Mouse (Mus musculus): ENCODE data around the gene Pet117. TPM values are rescaled to one million over a fixed set of nuclear protein-coding genes. Genes with fewer than 3 reads are reported as not detected.
A peak's percentile ranks its signal among the peaks of the same experiment; 100 is the strongest.

Gene Pet117
- polyA plus RNA-seq, 1 experiment from 2014 or later: 4.0 TPM

GRCm38 (mm10) chr2:144400659-144401058 lies 31.9 kb downstream of the Pet117 start:
- Histone ChIP-seq H3K4me1 (ENCODE audit: control insufficient read depth, insufficient read depth, low read length) (no peaks in the 10 kb centered on the region), H3K27ac (ENCODE audit: low read length) (no peak overlapping the region), H3K27me3 (ENCODE audit: control insufficient read depth, insufficient read depth, low read length) (no peaks in the 10 kb centered on the region), H3K4me2 (ENCODE audit: low read depth, low read length) (no peak overlapping the region), H3K36me3 (ENCODE audit: control insufficient read depth, insufficient read depth, low read length) (peaks cover 30% of the 10 kb centered on the region), H3K9me3 (replicated peaks; ENCODE audit: control insufficient read depth, low read length) (no peaks in the 10 kb centered on the region), H3K9ac (ENCODE audit: low read length) (no peak overlapping the region), H3K4me3 (replicated peaks; ENCODE audit: low read length) (no peak overlapping the region)
- 85% methylated on average over 6 of the region's 6 CpGs for WGBS
- no peak for ATAC-seq (ENCODE audit: insufficient read depth, low FRiP score)

GRCm38 (mm10) chr2:144409037-144409436 lies 40.2 kb downstream of the Pet117 start:
- no peaks in the 10 kb centered on the region for H3K4me1 ChIP-seq (ENCODE audit: control insufficient read depth, insufficient read depth, low read length)
- no peaks in the 10 kb centered on the region for H3K27me3 ChIP-seq (ENCODE audit: control insufficient read depth, insufficient read depth, low read length)
- H3K4me2 ChIP-seq (ENCODE audit: low read depth, low read length): no peak overlapping the region
- no peaks in the 10 kb centered on the region for H3K9me3 ChIP-seq (replicated peaks; ENCODE audit: control insufficient read depth, low read length)
- H3K36me3 ChIP-seq (ENCODE audit: control insufficient read depth, insufficient read depth, low read length): peaks cover 14% of the 10 kb centered on the region
- 90% methylated on average over 4 of the region's 4 CpGs for WGBS
- H3K4me3 ChIP-seq (replicated peaks; ENCODE audit: low read length): no peak overlapping the region
- ATAC-seq (ENCODE audit: insufficient read depth, low FRiP score): no peak
- no peak overlapping the region for H3K27ac ChIP-seq (ENCODE audit: low read length)
- H3K9ac ChIP-seq (ENCODE audit: low read length): no peak overlapping the region

GRCm38 (mm10) chr2:144410603-144411002 lies 41.8 kb downstream of the Pet117 start:
- Histone ChIP-seq H3K36me3 (ENCODE audit: control insufficient read depth, insufficient read depth, low read length) (peaks cover 5% of the 10 kb centered on the region), H3K27ac (ENCODE audit: low read length) (no peak overlapping the region), H3K4me1 (ENCODE audit: control insufficient read depth, insufficient read depth, low read length) (no peaks in the 10 kb centered on the region), H3K4me3 (replicated peaks; ENCODE audit: low read length) (no peak overlapping the region), H3K9ac (ENCODE audit: low read length) (no peak overlapping the region), H3K27me3 (ENCODE audit: control insufficient read depth, insufficient read depth, low read length) (no peaks in the 10 kb centered on the region), H3K4me2 (ENCODE audit: low read depth, low read length) (no peak overlapping the region), H3K9me3 (replicated peaks; ENCODE audit: control insufficient read depth, low read length) (no peaks in the 10 kb centered on the region)
- WGBS: 75% methylated on average over 3 of the region's 3 CpGs
- no peak for ATAC-seq (ENCODE audit: insufficient read depth, low FRiP score)

GRCm38 (mm10) chr2:144414646-144415045 lies 45.9 kb downstream of the Pet117 start:
- no peaks in the 10 kb centered on the region for H3K4me1 ChIP-seq (ENCODE audit: control insufficient read depth, insufficient read depth, low read length)
- no peaks in the 10 kb centered on the region for H3K9me3 ChIP-seq (replicated peaks; ENCODE audit: control insufficient read depth, low read length)
- H3K9ac ChIP-seq (ENCODE audit: low read length): no peak overlapping the region
- no peak overlapping the region for H3K4me3 ChIP-seq (replicated peaks; ENCODE audit: low read length)
- no peaks in the 10 kb centered on the region for H3K27me3 ChIP-seq (ENCODE audit: control insufficient read depth, insufficient read depth, low read length)
- ATAC-seq (ENCODE audit: insufficient read depth, low FRiP score): no peak
- WGBS: 89% methylated on average over 1 of the region's 1 CpGs
- no peak overlapping the region for H3K4me2 ChIP-seq (ENCODE audit: low read depth, low read length)
- no peak overlapping the region for H3K27ac ChIP-seq (ENCODE audit: low read length)
- H3K36me3 ChIP-seq (ENCODE audit: control insufficient read depth, insufficient read depth, low read length): no peaks in the 10 kb centered on the region

GRCm38 (mm10) chr2:144416859-144417258 lies 48.1 kb downstream of the Pet117 start:
- Histone ChIP-seq H3K9me3 (replicated peaks; ENCODE audit: control insufficient read depth, low read length) (no peaks in the 10 kb centered on the region), H3K27me3 (ENCODE audit: control insufficient read depth, insufficient read depth, low read length) (no peaks in the 10 kb centered on the region), H3K9ac (ENCODE audit: low read length) (no peak overlapping the region; the same call in 1 of the 2 replicates), H3K4me1 (ENCODE audit: control insufficient read depth, insufficient read depth, low read length) (no peaks in the 10 kb centered on the region), H3K4me3 (replicated peaks; ENCODE audit: low read length) (no peak overlapping the region), H3K36me3 (ENCODE audit: control insufficient read depth, insufficient read depth, low read length) (no peaks in the 10 kb centered on the region), H3K27ac (ENCODE audit: low read length) (no peak overlapping the region), H3K4me2 (ENCODE audit: low read depth, low read length) (no peak overlapping the region)
- 48% methylated on average over 8 of the region's 8 CpGs for WGBS
- no peak for ATAC-seq (ENCODE audit: insufficient read depth, low FRiP score)

GRCm38 (mm10) chr2:144418062-144418461 lies 49.3 kb downstream of the Pet117 start:
- H3K36me3 ChIP-seq (ENCODE audit: control insufficient read depth, insufficient read depth, low read length): no peaks in the 10 kb centered on the region
- H3K4me1 ChIP-seq (ENCODE audit: control insufficient read depth, insufficient read depth, low read length): no peaks in the 10 kb centered on the region
- H3K27ac ChIP-seq (ENCODE audit: low read length): no peak overlapping the region
- no peak overlapping the region for H3K9ac ChIP-seq (ENCODE audit: low read length)
- H3K4me3 ChIP-seq (replicated peaks; ENCODE audit: low read length): no peak overlapping the region
- H3K27me3 ChIP-seq (ENCODE audit: control insufficient read depth, insufficient read depth, low read length): no peaks in the 10 kb centered on the region
- no peak overlapping the region for H3K4me2 ChIP-seq (ENCODE audit: low read depth, low read length)
- H3K9me3 ChIP-seq (replicated peaks; ENCODE audit: control insufficient read depth, low read length): no peaks in the 10 kb centered on the region
- 27% methylated on average over 2 of the region's 2 CpGs for WGBS
- no peak for ATAC-seq (ENCODE audit: insufficient read depth, low FRiP score)

GRCm38 (mm10) chr2:144422094-144422675 lies 53.4 kb downstream of the Pet117 start:
- peak; percentile 68; the same call in 1 of the 2 replicates for ATAC-seq (ENCODE audit: insufficient read depth, low FRiP score)
- Histone ChIP-seq H3K27me3 (ENCODE audit: control insufficient read depth, insufficient read depth, low read length) (no peaks in the 10 kb centered on the region), H3K9me3 (replicated peaks; ENCODE audit: control insufficient read depth, low read length) (no peaks in the 10 kb centered on the region), H3K4me3 (replicated peaks; ENCODE audit: low read length) (no peak overlapping the region), H3K4me2 (ENCODE audit: low read depth, low read length) (no peak overlapping the region), H3K9ac (ENCODE audit: low read length) (no peak overlapping the region), H3K27ac (ENCODE audit: low read length) (no peak overlapping the region), H3K4me1 (ENCODE audit: control insufficient read depth, insufficient read depth, low read length) (no peaks in the 10 kb centered on the region), H3K36me3 (ENCODE audit: control insufficient read depth, insufficient read depth, low read length) (no peaks in the 10 kb centered on the region)
- 65% methylated on average over 10 of the region's 10 CpGs for WGBS

Other genes with a start within 250 kb of the Pet117 start
- 18.3 and 20.0 TPM in 2 replicates for gene Mgme1, start 98.3 kb upstream of the Pet117 start, polyA plus RNA-seq (2015; fragmentation: Nextera tagmentation; extraction: Ambion mirVana)
- gene Snx5, start 98.1 kb upstream of the Pet117 start, polyA plus RNA-seq (2015; fragmentation: Nextera tagmentation; extraction: Ambion mirVana): 106 and 109 TPM in 2 replicates
- 3.2 and 3.5 TPM in 2 replicates for gene Ovol2, start 36.9 kb upstream of the Pet117 start, polyA plus RNA-seq (2015; fragmentation: Nextera tagmentation; extraction: Ambion mirVana)
- gene Kat14, start within 50 bp of the Pet117 start, polyA plus RNA-seq (2015; fragmentation: Nextera tagmentation; extraction: Ambion mirVana): 34.6 and 36.9 TPM in 2 replicates
- 0.92 and 1.4 TPM in 2 replicates for gene Dzank1, start 158.4 kb downstream of the Pet117 start, polyA plus RNA-seq (2015; fragmentation: Nextera tagmentation; extraction: Ambion mirVana)
- 21.5 and 22.5 TPM in 2 replicates for gene Polr3f, start 158.7 kb downstream of the Pet117 start, polyA plus RNA-seq (2015; fragmentation: Nextera tagmentation; extraction: Ambion mirVana)
- gene Rbbp9, start 181.9 kb downstream of the Pet117 start, polyA plus RNA-seq (2015; fragmentation: Nextera tagmentation; extraction: Ambion mirVana): 62.2 and 63.1 TPM in 2 replicates
- 113 and 121 TPM in 2 replicates for gene Sec23b, start 187.2 kb downstream of the Pet117 start, polyA plus RNA-seq (2015; fragmentation: Nextera tagmentation; extraction: Ambion mirVana)
- gene Smim26, start 225.1 kb downstream of the Pet117 start, polyA plus RNA-seq (2015; fragmentation: Nextera tagmentation; extraction: Ambion mirVana): 29.3 and 39.0 TPM in 2 replicates
- 38.7 and 40.1 TPM in 2 replicates for gene Dtd1, start 230.9 kb downstream of the Pet117 start, polyA plus RNA-seq (2015; fragmentation: Nextera tagmentation; extraction: Ambion mirVana)